Mouse (Mus musculus): ENCODE measurements at regions not wholly inside any gene's neighbourhood (a gene's known extent, or its start where the extent isn't known, plus 50 kb on each side); places are given as distances from the start of the nearest gene placed in this dataset.
A peak's percentile ranks its signal among the peaks of the same experiment; 100 is the strongest.

DNA sequence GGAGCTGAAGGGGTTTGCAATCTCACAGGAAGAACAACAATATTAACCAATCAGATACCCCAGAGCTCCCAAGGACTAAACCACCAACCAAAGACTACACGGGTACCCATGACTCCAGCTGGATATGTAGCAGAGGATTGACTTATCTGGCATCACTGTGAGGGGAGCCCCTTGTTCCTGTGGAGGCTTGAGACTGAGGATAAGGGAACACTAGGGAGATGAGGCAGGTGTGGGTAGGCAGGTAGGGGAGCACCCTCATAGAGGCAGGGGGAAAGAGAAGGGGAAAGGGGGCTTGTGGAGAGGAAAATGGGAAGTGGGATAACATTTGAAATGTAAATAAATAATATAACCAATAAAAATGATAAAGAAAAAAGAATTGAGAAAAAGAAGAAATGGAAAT lies 134.8 kb downstream of the G6pd2 start:
- no peak for ATAC-seq (ENCODE audit: low TSS enrichment)

- ATAC-seq (ENCODE audit: low TSS enrichment) = no peak
These were observed 176.6 kb downstream of the G6pd2 start for GRCm38 (mm10) chr5:61985211-61985610.

DNA sequence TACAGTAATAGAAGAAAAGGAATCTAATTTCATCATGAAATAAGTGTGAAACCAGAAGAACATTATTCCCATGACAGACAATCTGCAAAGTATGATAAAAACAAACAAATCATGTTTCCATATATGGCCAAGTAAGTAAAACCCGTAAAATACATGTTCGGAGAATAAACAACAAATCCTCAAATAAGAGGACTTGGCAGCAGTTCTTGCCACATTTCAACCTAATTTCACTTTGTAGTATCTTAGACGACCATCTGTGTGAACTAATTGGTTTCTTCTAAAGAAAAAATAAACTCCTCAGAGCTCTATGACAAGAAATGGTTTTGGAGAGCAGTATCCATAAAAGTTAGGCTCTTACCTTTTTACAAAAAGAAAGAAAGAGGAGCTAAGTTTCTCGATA lies 210.9 kb downstream of the G6pd2 start:
- no peak for ATAC-seq (ENCODE audit: low TSS enrichment)

DNA sequence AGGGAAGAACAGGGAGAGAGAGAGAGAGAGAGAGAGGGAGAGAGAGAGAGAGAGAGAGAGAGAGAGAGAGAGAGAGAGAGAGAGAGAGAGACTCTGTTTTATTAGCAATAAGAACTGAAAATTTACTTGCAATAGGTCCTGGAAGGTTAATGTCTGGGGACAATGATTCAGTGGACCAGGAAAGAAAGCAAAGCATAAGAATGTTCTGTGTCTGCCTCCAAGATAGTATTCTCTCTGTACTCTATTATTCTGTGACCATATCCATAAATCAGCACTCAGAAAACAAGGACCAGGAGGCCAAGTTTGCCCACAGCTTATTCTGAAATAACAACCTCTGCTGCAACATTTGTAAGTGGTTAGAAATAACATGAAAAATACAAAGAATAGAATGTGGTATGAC lies 211.6 kb downstream of the G6pd2 start:
- no peak for ATAC-seq (ENCODE audit: low TSS enrichment)

DNA sequence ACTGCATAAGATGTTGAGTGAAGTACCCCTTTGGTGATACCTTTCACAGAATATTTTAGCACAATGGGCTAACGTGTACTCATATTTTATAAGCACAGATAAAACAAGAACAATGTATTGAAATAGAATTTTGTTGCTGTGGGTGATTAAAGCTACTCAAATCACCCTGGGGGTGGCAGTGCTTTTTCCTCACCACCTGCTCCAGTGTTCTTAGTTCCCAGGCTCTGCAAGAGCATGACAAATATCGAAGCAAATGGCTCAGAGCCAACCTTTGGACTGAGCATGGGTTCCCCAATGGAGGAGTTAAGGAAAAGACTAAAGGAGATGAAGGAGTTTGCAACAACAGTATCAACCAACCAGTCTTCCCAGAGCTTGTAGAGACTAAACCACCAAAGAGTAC lies 232.9 kb downstream of the G6pd2 start:
- peak; percentile 65 for ATAC-seq (ENCODE audit: low TSS enrichment)

DNA sequence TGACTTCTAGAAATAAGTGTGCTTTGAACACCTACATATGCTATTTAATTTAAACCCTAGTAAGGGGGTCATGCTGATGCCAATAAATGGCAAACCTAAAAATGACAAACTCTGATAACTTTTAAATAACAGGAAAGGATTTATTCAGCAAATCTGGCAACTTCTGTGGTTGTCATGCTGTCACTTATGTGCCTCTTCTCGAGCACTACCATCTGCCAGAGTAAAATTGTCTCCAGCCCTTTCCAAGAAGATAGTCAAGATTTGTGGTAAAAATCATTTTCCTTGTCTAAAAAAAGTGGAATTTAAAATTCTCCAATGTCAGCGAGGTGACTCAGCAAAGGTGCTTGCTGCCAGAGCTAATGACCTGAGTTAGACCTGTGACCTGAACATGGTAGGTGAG lies 235.1 kb downstream of the G6pd2 start:
- ATAC-seq (ENCODE audit: low TSS enrichment) = peak; percentile 80

DNA sequence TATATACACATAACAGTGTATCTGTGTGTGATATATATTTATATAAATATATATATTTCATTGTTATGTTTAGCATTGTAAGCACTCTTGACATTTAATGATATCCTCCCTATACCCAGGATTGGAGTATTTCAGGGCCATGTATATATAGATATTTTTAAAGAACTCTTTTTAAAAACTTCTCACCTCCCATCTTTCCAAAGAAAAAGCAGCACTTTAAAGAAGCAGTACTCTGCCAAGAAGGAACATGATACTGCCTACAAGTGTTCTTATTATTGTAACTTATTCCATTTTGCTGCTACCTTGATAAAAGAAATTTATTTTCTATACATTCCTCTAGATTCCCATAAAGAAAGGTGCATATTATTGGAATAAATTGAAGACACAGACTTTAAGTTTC lies 270.4 kb downstream of the G6pd2 start:
- peak; percentile 91 for ATAC-seq (ENCODE audit: low TSS enrichment)

DNA sequence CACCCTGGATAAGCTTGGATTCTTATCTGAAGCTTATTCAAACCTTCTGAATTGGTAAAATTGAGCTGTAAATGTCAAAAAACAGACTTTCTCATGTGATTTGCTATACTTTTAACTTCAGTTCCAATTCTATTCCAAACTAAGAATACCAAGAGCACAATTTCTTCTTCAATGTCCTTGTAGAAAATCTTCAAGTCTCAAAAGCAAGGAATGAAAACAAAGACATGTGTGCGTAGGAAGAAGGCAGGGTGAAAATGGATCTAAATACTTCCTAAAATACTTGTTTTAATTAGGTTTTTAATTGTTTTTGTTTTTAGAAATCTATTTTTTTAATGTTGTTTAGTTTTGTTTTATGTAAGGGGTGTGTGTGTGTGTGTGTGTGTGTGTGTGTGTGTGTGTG lies 280.9 kb downstream of the G6pd2 start:
- peak; percentile 95 for ATAC-seq (ENCODE audit: low TSS enrichment)

- no peak for ATAC-seq (ENCODE audit: low TSS enrichment)
These were observed 287.4 kb downstream of the G6pd2 start for GRCm38 (mm10) chr5:62096052-62096451.

DNA sequence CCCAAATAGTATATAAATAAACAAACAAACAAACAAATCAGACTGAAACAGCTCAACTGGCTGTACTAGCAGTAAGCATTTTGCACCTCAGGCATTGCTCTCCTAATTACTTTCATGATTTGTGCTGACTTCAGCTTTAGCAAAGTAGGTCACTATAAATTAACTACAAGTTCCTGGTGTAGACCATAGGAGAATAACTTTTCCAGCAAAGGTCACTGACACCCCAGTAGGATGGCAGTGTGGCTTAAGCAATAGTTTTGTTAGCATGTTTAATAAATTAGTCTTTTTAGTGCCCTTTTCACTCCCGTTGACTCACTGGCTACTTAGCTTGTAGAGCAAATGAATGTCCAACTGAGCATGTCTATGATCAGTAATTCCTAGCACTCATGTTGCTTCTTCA lies 304.6 kb downstream of the G6pd2 start:
- ATAC-seq (ENCODE audit: low TSS enrichment) = no peak

DNA sequence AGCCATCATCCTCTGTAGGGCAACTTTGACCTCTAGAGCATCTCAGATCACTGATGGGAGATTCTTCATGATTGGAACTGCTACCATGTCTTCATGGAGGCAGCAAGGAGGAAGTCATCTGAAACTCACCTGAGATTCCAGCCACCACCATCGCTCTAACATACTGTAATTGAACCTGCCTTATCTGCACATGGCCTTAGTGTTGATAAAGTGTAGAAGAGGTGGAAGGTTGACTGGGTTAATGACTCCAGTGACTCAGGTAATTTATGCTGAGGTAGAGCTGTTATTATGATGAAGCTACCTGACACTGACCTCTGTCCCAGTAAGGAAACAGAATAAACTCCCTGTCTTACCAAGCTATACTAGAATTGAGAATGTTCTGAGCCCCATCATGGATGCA lies 305.0 kb downstream of the G6pd2 start:
- ATAC-seq (ENCODE audit: low TSS enrichment) = no peak

DNA sequence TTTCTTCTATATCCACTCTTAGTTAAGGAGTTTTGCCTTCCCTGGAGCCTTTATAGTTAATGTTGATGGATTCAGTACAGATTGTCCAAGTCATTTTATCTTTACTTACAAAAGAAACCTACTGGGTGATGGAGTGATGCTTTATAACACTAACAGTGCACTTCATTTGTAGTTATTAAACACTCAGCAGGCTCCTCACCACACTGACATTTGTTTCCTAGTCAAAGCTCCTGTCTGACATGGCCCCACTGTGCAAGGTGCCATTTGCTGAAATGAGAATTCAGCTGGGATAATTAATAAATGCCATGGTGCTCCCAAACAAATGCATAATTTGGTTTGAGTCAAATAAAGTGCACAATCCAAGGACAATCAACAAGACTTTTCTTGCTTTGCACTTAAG lies 336.6 kb downstream of the G6pd2 start:
- no peak for ATAC-seq (ENCODE audit: low TSS enrichment)

- no peak for ATAC-seq (ENCODE audit: low TSS enrichment)
These were observed 338.8 kb downstream of the G6pd2 start for GRCm38 (mm10) chr5:62147399-62147798.

GRCm38 (mm10) chr5:62160528-62160927 lies 351.9 kb downstream of the G6pd2 start:
- ATAC-seq (ENCODE audit: low TSS enrichment) = peak; percentile 90

- no peak for ATAC-seq (ENCODE audit: low TSS enrichment)
These were observed 383.5 kb downstream of the G6pd2 start for GRCm38 (mm10) chr5:62192073-62192472.

GRCm38 (mm10) chr5:62205384-62205783 lies 396.8 kb downstream of the G6pd2 start:
- ATAC-seq (ENCODE audit: low TSS enrichment) = no peak

Data from frontal cortex, adult (tissue).